Mouse (Mus musculus): ENCODE measurements at regions not wholly inside any gene's neighbourhood (a gene's known extent, or its start where the extent isn't known, plus 50 kb on each side); places are given as distances from the start of the nearest gene placed in this dataset.
"Not testable (repeated sequence)": the region's sequence is repeated elsewhere in the genome, so short reads cannot be mapped to it uniquely, and the experiment has no call there.

DNA sequence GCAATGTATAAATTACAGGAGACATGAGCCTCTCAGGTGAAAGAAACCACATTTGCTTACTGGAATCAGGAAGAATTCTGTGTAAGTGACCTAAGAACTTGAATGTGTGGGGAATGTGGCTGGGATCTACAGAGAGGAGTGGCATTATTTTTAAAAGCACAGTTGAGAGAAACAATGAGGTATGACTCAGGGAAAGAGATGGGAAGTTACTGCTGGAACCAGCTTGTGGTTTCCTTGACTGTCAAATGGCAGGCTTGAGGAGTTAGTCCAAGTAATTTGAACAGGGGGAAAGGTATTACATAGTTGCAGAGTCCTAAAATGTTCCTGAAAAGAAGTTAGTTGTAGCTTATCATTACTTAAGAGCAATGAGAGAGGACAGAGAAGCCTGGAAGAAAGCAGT is 1972.9 kb downstream of the 9330182O14Rik start:
- ATAC-seq (ENCODE audit: insufficient number of reproducible peaks, insufficient read depth, low FRiP score, low read depth), result no peak
- no peak overlapping the region for H3K27ac ChIP-seq (ENCODE audit: low read length)
- H3K4me3 ChIP-seq (ENCODE audit: low read depth, low read length), result no peak overlapping the region
- H3K9ac ChIP-seq (replicated peaks; ENCODE audit: low read depth, low read length), result no peak overlapping the region
- no peaks in the 10 kb centered on the region for H3K36me3 ChIP-seq (ENCODE audit: control insufficient read depth, insufficient read depth, low read length)
- no peaks in the 10 kb centered on the region for H3K9me3 ChIP-seq (ENCODE audit: control insufficient read depth, low read depth, low read length)
- H3K4me2 ChIP-seq (replicated peaks; ENCODE audit: low read depth, low read length), result no peak overlapping the region
- no peaks in the 10 kb centered on the region for H3K27me3 ChIP-seq (ENCODE audit: control insufficient read depth, insufficient read depth, low read length)
- H3K4me1 ChIP-seq (ENCODE audit: control insufficient read depth, insufficient read depth, low read length), result no peaks in the 10 kb centered on the region

- no peak for ATAC-seq (ENCODE audit: insufficient number of reproducible peaks, insufficient read depth, low FRiP score, low read depth)
- no peaks in the 10 kb centered on the region for H3K36me3 ChIP-seq (ENCODE audit: control insufficient read depth, insufficient read depth, low read length)
- H3K9me3 ChIP-seq (ENCODE audit: control insufficient read depth, low read depth, low read length), result no peaks in the 10 kb centered on the region
- no peak overlapping the region for H3K9ac ChIP-seq (replicated peaks; ENCODE audit: low read depth, low read length)
- 57% methylated on average over 5 of the region's 5 CpGs for WGBS
- no peak overlapping the region for H3K4me3 ChIP-seq (ENCODE audit: low read depth, low read length)
- no peaks in the 10 kb centered on the region for H3K27me3 ChIP-seq (ENCODE audit: control insufficient read depth, insufficient read depth, low read length)
- H3K4me2 ChIP-seq (replicated peaks; ENCODE audit: low read depth, low read length), result no peak overlapping the region
- H3K27ac ChIP-seq (ENCODE audit: low read length), result no peak overlapping the region
- H3K4me1 ChIP-seq (ENCODE audit: control insufficient read depth, insufficient read depth, low read length), result no peaks in the 10 kb centered on the region
Observed at GRCm38 (mm10) chr15:42111811-42112210, 1977.6 kb downstream of the 9330182O14Rik start.

- Histone ChIP-seq H3K4me1 (ENCODE audit: control insufficient read depth, insufficient read depth, low read length) (no peaks in the 10 kb centered on the region), H3K9me3 (ENCODE audit: control insufficient read depth, low read depth, low read length) (no peaks in the 10 kb centered on the region), H3K27me3 (ENCODE audit: control insufficient read depth, insufficient read depth, low read length) (no peaks in the 10 kb centered on the region), H3K27ac (ENCODE audit: low read length) (no peak overlapping the region), H3K4me2 (replicated peaks; ENCODE audit: low read depth, low read length) (no peak overlapping the region), H3K36me3 (ENCODE audit: control insufficient read depth, insufficient read depth, low read length) (no peaks in the 10 kb centered on the region), H3K9ac (replicated peaks; ENCODE audit: low read depth, low read length) (no peak overlapping the region), H3K4me3 (ENCODE audit: low read depth, low read length) (no peak overlapping the region)
- no peak for ATAC-seq (ENCODE audit: insufficient number of reproducible peaks, insufficient read depth, low FRiP score, low read depth)
- WGBS, result 51% methylated on average over 1 of the region's 1 CpGs
Observed at GRCm38 (mm10) chr15:42127471-42127870, 1993.3 kb downstream of the 9330182O14Rik start.

DNA sequence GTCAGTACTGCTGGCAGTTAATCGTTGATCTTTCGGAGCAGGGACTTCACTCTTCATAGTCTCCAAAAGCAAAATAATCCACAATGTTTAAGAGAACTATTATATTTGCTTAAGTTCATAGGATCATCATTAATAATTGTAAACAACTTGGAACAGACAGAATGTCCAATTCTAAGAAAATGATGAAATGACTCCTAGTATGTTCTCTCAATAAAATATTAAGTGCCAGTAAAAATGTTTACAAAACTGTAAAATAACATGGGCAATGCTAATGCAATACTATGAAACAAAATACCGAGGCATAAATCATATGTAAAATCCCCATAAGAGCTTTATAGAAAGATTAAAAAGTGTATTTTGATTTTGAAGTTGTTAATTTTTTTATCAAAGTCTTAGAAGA is 1994.8 kb downstream of the 9330182O14Rik start:
- Histone ChIP-seq H3K27ac (ENCODE audit: low read length) (no peak overlapping the region), H3K9ac (replicated peaks; ENCODE audit: low read depth, low read length) (no peak overlapping the region), H3K27me3 (ENCODE audit: control insufficient read depth, insufficient read depth, low read length) (no peaks in the 10 kb centered on the region), H3K4me3 (ENCODE audit: low read depth, low read length) (no peak overlapping the region), H3K4me1 (ENCODE audit: control insufficient read depth, insufficient read depth, low read length) (no peaks in the 10 kb centered on the region), H3K4me2 (replicated peaks; ENCODE audit: low read depth, low read length) (no peak overlapping the region), H3K36me3 (ENCODE audit: control insufficient read depth, insufficient read depth, low read length) (no peaks in the 10 kb centered on the region), H3K9me3 (ENCODE audit: control insufficient read depth, low read depth, low read length) (no peaks in the 10 kb centered on the region)
- WGBS, result 82% methylated on average over 3 of the region's 3 CpGs
- ATAC-seq (ENCODE audit: insufficient number of reproducible peaks, insufficient read depth, low FRiP score, low read depth), result no peak

GRCm38 (mm10) chr15:42166546-42166945 is 2032.4 kb downstream of the 9330182O14Rik start:
- Histone ChIP-seq H3K36me3 (ENCODE audit: control insufficient read depth, insufficient read depth, low read length) (no peaks in the 10 kb centered on the region), H3K4me1 (ENCODE audit: control insufficient read depth, insufficient read depth, low read length) (no peaks in the 10 kb centered on the region), H3K27me3 (ENCODE audit: control insufficient read depth, insufficient read depth, low read length) (no peaks in the 10 kb centered on the region), H3K4me2 (replicated peaks; ENCODE audit: low read depth, low read length) (no peak overlapping the region), H3K9me3 (ENCODE audit: control insufficient read depth, low read depth, low read length) (no peaks in the 10 kb centered on the region), H3K4me3 (ENCODE audit: low read depth, low read length) (no peak overlapping the region), H3K27ac (ENCODE audit: low read length) (no peak overlapping the region), H3K9ac (replicated peaks; ENCODE audit: low read depth, low read length) (no peak overlapping the region)
- no peak for ATAC-seq (ENCODE audit: insufficient number of reproducible peaks, insufficient read depth, low FRiP score, low read depth)

DNA sequence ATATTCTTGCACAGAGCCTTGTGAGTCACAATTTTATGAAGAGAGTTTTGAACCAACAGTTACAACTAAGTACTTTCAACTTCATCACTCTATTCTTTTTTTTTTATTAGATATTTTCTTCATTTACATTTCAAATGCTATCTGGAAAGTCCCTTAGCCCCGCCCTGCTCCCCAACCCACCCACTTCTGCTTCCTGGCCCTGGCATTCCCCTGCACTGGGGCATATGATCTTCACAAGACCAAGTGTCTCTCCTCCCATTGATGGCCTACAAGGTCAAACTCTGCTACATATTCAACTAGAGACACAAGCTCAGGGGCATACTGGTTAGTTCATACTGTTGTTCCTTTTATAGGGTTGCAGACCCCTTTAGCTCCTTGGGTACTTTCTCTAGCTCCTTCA is 2043.6 kb downstream of the 9330182O14Rik start:
- H3K4me2 ChIP-seq (replicated peaks; ENCODE audit: low read depth, low read length); H3K9me3 ChIP-seq (ENCODE audit: control insufficient read depth, low read depth, low read length); H3K27ac ChIP-seq (ENCODE audit: low read length); ATAC-seq (ENCODE audit: insufficient number of reproducible peaks, insufficient read depth, low FRiP score, low read depth); H3K4me1 ChIP-seq (ENCODE audit: control insufficient read depth, insufficient read depth, low read length); H3K27me3 ChIP-seq (ENCODE audit: control insufficient read depth, insufficient read depth, low read length); H3K36me3 ChIP-seq (ENCODE audit: control insufficient read depth, insufficient read depth, low read length); H3K9ac ChIP-seq (replicated peaks; ENCODE audit: low read depth, low read length); H3K4me3 ChIP-seq (ENCODE audit: low read depth, low read length): not testable (repeated sequence)
- 82% methylated on average over 1 of the region's 1 CpGs for WGBS

GRCm38 (mm10) chr15:42207187-42207846 is 2073.2 kb downstream of the 9330182O14Rik start:
- Histone ChIP-seq H3K4me3 (ENCODE audit: low read depth, low read length) (no peak overlapping the region), H3K36me3 (ENCODE audit: control insufficient read depth, insufficient read depth, low read length) (no peaks in the 10 kb centered on the region), H3K4me2 (replicated peaks; ENCODE audit: low read depth, low read length) (no peak overlapping the region), H3K27ac (ENCODE audit: low read length) (no peak overlapping the region), H3K27me3 (ENCODE audit: control insufficient read depth, insufficient read depth, low read length) (no peaks in the 10 kb centered on the region), H3K4me1 (ENCODE audit: control insufficient read depth, insufficient read depth, low read length) (no peaks in the 10 kb centered on the region), H3K9ac (replicated peaks; ENCODE audit: low read depth, low read length) (no peak overlapping the region), H3K9me3 (ENCODE audit: control insufficient read depth, low read depth, low read length) (no peaks in the 10 kb centered on the region)
- peak; percentile 37; the same call in 1 of the 2 replicates for ATAC-seq (ENCODE audit: insufficient number of reproducible peaks, insufficient read depth, low FRiP score, low read depth)
- WGBS, result 44% methylated on average over 5 of the region's 5 CpGs

- Histone ChIP-seq H3K27ac (ENCODE audit: low read length) (no peak overlapping the region), H3K36me3 (ENCODE audit: control insufficient read depth, insufficient read depth, low read length) (no peaks in the 10 kb centered on the region), H3K27me3 (ENCODE audit: control insufficient read depth, insufficient read depth, low read length) (no peaks in the 10 kb centered on the region), H3K4me1 (ENCODE audit: control insufficient read depth, insufficient read depth, low read length) (no peaks in the 10 kb centered on the region), H3K4me3 (ENCODE audit: low read depth, low read length) (no peak overlapping the region), H3K4me2 (replicated peaks; ENCODE audit: low read depth, low read length) (no peak overlapping the region), H3K9me3 (ENCODE audit: control insufficient read depth, low read depth, low read length) (no peaks in the 10 kb centered on the region), H3K9ac (replicated peaks; ENCODE audit: low read depth, low read length) (no peak overlapping the region)
- no peak for ATAC-seq (ENCODE audit: insufficient number of reproducible peaks, insufficient read depth, low FRiP score, low read depth)
- 91% methylated on average over 11 of the region's 11 CpGs for WGBS
Observed at GRCm38 (mm10) chr15:42219496-42219895, 2085.3 kb downstream of the 9330182O14Rik start.

GRCm38 (mm10) chr15:42220005-42220404 is 2085.8 kb downstream of the 9330182O14Rik start:
- H3K4me2 ChIP-seq (replicated peaks; ENCODE audit: low read depth, low read length), result no peak overlapping the region
- WGBS, result 65% methylated on average over 3 of the region's 3 CpGs
- no peak overlapping the region for H3K27ac ChIP-seq (ENCODE audit: low read length)
- no peak for ATAC-seq (ENCODE audit: insufficient number of reproducible peaks, insufficient read depth, low FRiP score, low read depth)
- H3K27me3 ChIP-seq (ENCODE audit: control insufficient read depth, insufficient read depth, low read length), result no peaks in the 10 kb centered on the region
- H3K4me1 ChIP-seq (ENCODE audit: control insufficient read depth, insufficient read depth, low read length), result no peaks in the 10 kb centered on the region
- no peak overlapping the region for H3K4me3 ChIP-seq (ENCODE audit: low read depth, low read length)
- H3K9me3 ChIP-seq (ENCODE audit: control insufficient read depth, low read depth, low read length), result no peaks in the 10 kb centered on the region
- H3K36me3 ChIP-seq (ENCODE audit: control insufficient read depth, insufficient read depth, low read length), result no peaks in the 10 kb centered on the region
- H3K9ac ChIP-seq (replicated peaks; ENCODE audit: low read depth, low read length), result no peak overlapping the region

Data from stomach, embryonic 14.5 days (tissue).